Mouse (Mus musculus) heart, embryonic 16.5 days (tissue): Measurements from ENCODE around the gene Inpp4b. TPM values are rescaled to one million over a fixed set of nuclear protein-coding genes. Genes with fewer than 3 reads are reported as not detected.
A peak's percentile ranks its signal among the peaks of the same experiment; 100 is the strongest.
"Not testable (repeated sequence)": the region's sequence is repeated elsewhere in the genome, so short reads cannot be mapped to it uniquely, and the experiment has no call there.

Source experiments
- ATAC-seq: fragments of 200-750 bp; cut with Nextera tagmentation; replicated peaks from 2 replicates; pipeline ENCODE4 v1.8.0; 2017; ENCODE audit warnings: moderate number of reproducible peaks; ENCODE audit not compliant: insufficient read depth, low FRiP score; ENCODE audit errors: extremely low read depth
- H3K27ac ChIP-seq: fragments of 300-500 bp; sonication (generic); 2 replicates; pipeline ENCODE4 v1.5.1; 2014; ENCODE audit warnings: mild to moderate bottlenecking, low read length, control low read depth, moderate library complexity
- H3K27me3 ChIP-seq: fragments of 300-500 bp; sonication (generic); 2 replicates; pipeline ENCODE4 v1.6.1; 2014; ENCODE audit warnings: low read length, mixed read lengths; ENCODE audit not compliant: control insufficient read depth, insufficient read depth
- H3K36me3 ChIP-seq: fragments of 300-500 bp; sonication (generic); 2 replicates; pipeline ENCODE4 v1.6.1; 2014; ENCODE audit not compliant: control insufficient read depth, insufficient read depth
- H3K4me1 ChIP-seq: fragments of 300-500 bp; sonication (generic); 2 replicates; pipeline ENCODE4 v1.6.1; 2014; ENCODE audit warnings: low read length, mixed read lengths; ENCODE audit not compliant: control insufficient read depth, insufficient read depth
- H3K4me2 ChIP-seq: fragments of 300-500 bp; sonication (generic); 2 replicates; pipeline ENCODE4 v1.6.1; 2014; ENCODE audit warnings: low read depth, mild to moderate bottlenecking, control low read depth, low read length
- H3K4me3 ChIP-seq: fragments of 300-500 bp; sonication (generic); 2 replicates; pipeline ENCODE4 v1.5.1; 2014; ENCODE audit warnings: mild to moderate bottlenecking, control low read depth, low read length
- H3K9ac ChIP-seq: fragments of 300-500 bp; sonication (generic); 2 replicates; pipeline ENCODE4 v1.6.1; 2014; ENCODE audit warnings: low read length, control low read depth
- H3K9me3 ChIP-seq: fragments of 300-500 bp; sonication (generic); replicated peaks from 2 replicates; pipeline ENCODE4 v1.6.1; 2016; ENCODE audit warnings: low read length; ENCODE audit not compliant: control insufficient read depth
- WGBS: fragments of 180-500 bp; shearing (Covaris S2); extraction: QIAGEN DNeasy Blood & Tissue Kit; methylation state at CpG from one replicate; pipeline ENCODE4 v1.1.7; 2014; 5-methylcytosine and 5-hydroxymethylcytosine counted together
- polyA plus RNA-seq: library from polyadenylated mRNA; unstranded; fragments of >200 nt; fragmentation: Nextera tagmentation; extraction: Ambion mirVana; gene quantifications from 2 replicates; pipeline ENCODE4 v1.2.1, GENCODE M21; 2015

The Inpp4b gene
- polyA plus RNA-seq, 1 experiment from 2014 or later: 12.2 TPM

- H3K27ac ChIP-seq: no peak overlapping the region
- H3K4me1 ChIP-seq: 0 out of 2 replicates have a peak, but pooled peaks cover 3% of the 10 kb centered on the region
- no peak overlapping the region for H3K4me2 ChIP-seq
- H3K36me3 ChIP-seq: no peaks in the 10 kb centered on the region
- no peak for ATAC-seq
- H3K9me3 ChIP-seq: no peaks in the 10 kb centered on the region
- no peaks in the 10 kb centered on the region for H3K27me3 ChIP-seq
- H3K9ac ChIP-seq: no peak overlapping the region
- no peak overlapping the region for H3K4me3 ChIP-seq
Observed at GRCm38 (mm10) chr8:81800792-81801191, 458.4 kb downstream of the Inpp4b start.

GRCm38 (mm10) chr8:81806797-81807196 is 464.4 kb downstream of the Inpp4b start:
- H3K27ac ChIP-seq: no peak overlapping the region
- H3K4me1 ChIP-seq: no peaks in the 10 kb centered on the region
- no peak overlapping the region for H3K4me3 ChIP-seq
- H3K27me3 ChIP-seq: no peaks in the 10 kb centered on the region
- H3K4me2 ChIP-seq: no peak overlapping the region
- H3K9ac ChIP-seq: no peak overlapping the region
- H3K36me3 ChIP-seq: no peaks in the 10 kb centered on the region
- peak; percentile 69 for ATAC-seq
- H3K9me3 ChIP-seq: no peaks in the 10 kb centered on the region

DNA sequence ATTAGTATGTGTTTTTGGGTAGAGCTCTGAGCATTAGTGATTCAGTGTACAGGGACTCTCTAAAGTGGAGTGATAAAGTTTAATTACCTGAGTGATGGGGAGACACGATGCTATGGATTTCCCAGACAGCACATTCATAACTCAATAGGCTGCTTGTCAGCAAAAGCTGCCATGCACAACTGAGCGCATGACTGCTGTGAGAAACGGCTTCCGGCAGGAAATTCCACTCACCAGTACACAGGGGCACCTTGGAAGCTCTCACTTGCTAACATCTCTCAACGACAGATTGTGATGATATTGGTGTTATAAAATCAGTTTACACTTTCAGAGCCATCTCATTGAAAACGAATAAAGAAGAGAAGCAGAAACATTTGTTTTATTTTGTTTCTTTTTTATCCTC is 465.2 kb downstream of the Inpp4b start:
- no peak for ATAC-seq
- 41% methylated on average over 6 of the region's 6 CpGs for WGBS

GRCm38 (mm10) chr8:81808406-81808805 is 466.1 kb downstream of the Inpp4b start:
- WGBS: 73% methylated on average over 1 of the region's 1 CpGs
- no peak for ATAC-seq
- Histone ChIP-seq H3K27ac (no peak overlapping the region), H3K27me3 (no peaks in the 10 kb centered on the region), H3K4me3 (no peak overlapping the region), H3K4me2 (no peak overlapping the region), H3K36me3 (no peaks in the 10 kb centered on the region), H3K4me1 (peaks cover 2% of the 10 kb centered on the region; the same call in 1 of the 2 replicates), H3K9me3 (no peaks in the 10 kb centered on the region), H3K9ac (no peak overlapping the region)

More for the DNA sequence above, 465.2 kb downstream of the Inpp4b start:
- no peaks in the 10 kb centered on the region for H3K9me3 ChIP-seq
- H3K4me1 ChIP-seq: peaks cover 2% of the 10 kb centered on the region; the same call in 1 of the 2 replicates
- no peak overlapping the region for H3K4me3 ChIP-seq
- no peaks in the 10 kb centered on the region for H3K27me3 ChIP-seq
- no peak overlapping the region for H3K9ac ChIP-seq
- no peaks in the 10 kb centered on the region for H3K36me3 ChIP-seq
- H3K4me2 ChIP-seq: no peak overlapping the region
- no peak overlapping the region for H3K27ac ChIP-seq

- not testable (repeated sequence) for H3K27ac ChIP-seq, H3K4me1 ChIP-seq, H3K27me3 ChIP-seq, H3K9me3 ChIP-seq, H3K4me3 ChIP-seq, H3K9ac ChIP-seq, H3K36me3 ChIP-seq, ATAC-seq, H3K4me2 ChIP-seq
Observed at GRCm38 (mm10) chr8:81809414-81809813, 467.1 kb downstream of the Inpp4b start.

DNA sequence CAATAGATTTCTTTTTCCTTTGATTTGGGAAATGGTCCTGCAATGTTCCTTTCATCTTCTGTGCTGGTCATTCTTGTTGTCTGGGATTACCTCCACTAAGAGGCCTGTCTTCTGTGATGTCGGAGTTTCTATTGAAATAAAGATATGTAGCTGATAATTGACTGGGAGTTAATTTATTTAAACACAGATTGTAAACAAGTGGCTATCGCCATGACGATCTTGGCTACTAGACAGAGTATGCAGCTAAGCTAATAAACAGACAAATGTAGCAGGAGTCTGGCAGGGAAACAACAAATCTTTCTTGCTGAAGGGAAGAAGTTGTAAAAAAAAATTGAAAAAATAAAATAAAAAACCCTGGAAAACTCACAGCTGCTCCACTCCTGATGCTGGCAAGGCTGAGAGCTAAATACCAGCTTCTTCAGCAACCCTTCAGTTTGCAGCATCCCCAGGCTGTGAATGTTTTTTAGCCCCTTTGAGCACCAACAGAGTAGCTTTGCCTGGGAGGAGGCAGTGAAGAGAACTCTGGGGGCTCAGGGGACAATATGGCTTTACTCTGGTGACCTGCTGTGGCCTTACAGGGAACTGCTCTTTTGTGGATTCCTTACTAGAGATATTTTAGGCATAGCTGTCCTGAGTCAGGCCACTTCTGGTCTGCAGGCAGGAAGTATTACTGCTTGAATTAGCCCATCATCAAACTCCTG is 469.8 kb downstream of the Inpp4b start:
- H3K9ac ChIP-seq: no peak overlapping the region
- 38% methylated on average over 3 of the region's 3 CpGs for WGBS
- H3K27me3 ChIP-seq: no peaks in the 10 kb centered on the region
- no peak overlapping the region for H3K4me3 ChIP-seq
- no peaks in the 10 kb centered on the region for H3K36me3 ChIP-seq
- H3K4me1 ChIP-seq: peaks cover 2% of the 10 kb centered on the region; the same call in 1 of the 2 replicates
- no peak overlapping the region for H3K4me2 ChIP-seq
- H3K9me3 ChIP-seq: no peaks in the 10 kb centered on the region
- no peak overlapping the region for H3K27ac ChIP-seq
- ATAC-seq: no peak

DNA sequence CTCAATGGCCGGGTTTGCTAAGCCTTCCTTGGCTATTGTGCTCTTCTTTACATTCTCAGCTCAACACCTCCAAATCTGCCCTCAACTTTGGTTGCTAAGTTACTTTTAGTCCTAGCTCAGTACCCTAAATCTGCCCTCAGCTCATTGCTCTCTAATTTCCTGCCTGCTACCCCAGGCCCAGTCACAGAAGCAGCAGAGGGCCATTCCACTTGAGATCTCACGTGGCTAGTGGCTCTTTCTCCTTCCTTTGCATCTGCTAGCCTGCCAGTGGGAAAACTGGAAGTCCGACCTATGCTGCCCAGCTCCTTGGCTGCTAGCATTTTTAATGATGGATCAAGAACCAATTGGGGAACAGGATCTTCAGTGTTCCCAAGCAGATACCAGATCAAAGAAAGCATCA is 472.4 kb downstream of the Inpp4b start:
- no peaks in the 10 kb centered on the region for H3K9me3 ChIP-seq
- H3K4me3 ChIP-seq: no peak overlapping the region
- H3K4me1 ChIP-seq: peaks cover 2% of the 10 kb centered on the region; the same call in 1 of the 2 replicates
- H3K27me3 ChIP-seq: no peaks in the 10 kb centered on the region
- ATAC-seq: no peak
- H3K9ac ChIP-seq: no peak overlapping the region
- H3K4me2 ChIP-seq: no peak overlapping the region
- WGBS: 56% methylated on average over 3 of the region's 3 CpGs
- no peaks in the 10 kb centered on the region for H3K36me3 ChIP-seq
- H3K27ac ChIP-seq: no peak overlapping the region

DNA sequence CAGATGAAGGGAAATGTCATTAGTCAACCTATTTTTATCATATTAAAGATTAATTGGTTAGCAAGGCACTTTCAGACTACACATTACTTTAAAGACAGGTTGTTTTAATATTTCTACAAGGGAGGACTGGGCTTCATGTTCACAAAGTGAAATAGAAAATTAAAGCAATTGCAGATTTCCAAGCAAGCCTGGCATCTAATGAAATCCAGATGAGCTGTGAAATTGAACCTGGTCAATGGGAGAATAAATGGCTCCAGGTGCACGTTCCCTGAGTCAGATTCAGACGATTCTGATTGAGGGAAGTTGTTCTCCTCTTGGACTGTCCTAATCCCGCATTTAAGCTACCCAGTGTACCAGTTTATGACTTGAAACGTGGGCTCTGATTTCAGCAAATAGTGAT is 473.2 kb downstream of the Inpp4b start:
- 62% methylated on average over 4 of the region's 4 CpGs for WGBS
- Histone ChIP-seq H3K4me2 (no peak overlapping the region), H3K36me3 (no peaks in the 10 kb centered on the region), H3K4me1 (peaks cover 2% of the 10 kb centered on the region; the same call in 1 of the 2 replicates), H3K4me3 (no peak overlapping the region), H3K9me3 (no peaks in the 10 kb centered on the region), H3K27ac (no peak overlapping the region), H3K9ac (no peak overlapping the region), H3K27me3 (no peaks in the 10 kb centered on the region)
- ATAC-seq: no peak

DNA sequence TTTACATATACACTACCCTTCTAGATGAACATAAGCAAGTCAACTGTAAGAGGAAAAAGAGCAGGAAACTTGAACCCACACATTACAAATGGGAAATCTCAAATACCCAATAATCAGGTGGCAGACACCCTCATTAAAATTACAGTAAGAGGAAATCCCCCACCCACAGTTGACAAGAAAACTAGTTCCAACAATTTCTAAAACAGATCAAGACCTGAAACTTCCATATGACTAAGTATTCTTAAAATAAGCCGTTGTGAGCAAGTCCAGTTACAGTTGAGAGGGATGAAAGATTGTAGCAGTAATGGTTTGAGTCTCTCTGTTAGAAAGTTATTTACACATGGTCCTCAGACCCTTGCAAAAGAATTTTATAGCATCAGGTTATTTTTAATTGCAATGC is 480.8 kb downstream of the Inpp4b start:
- WGBS: 72% methylated on average over 1 of the region's 1 CpGs
- ATAC-seq: no peak
- no peak overlapping the region for H3K27ac ChIP-seq
- H3K4me3 ChIP-seq: no peak overlapping the region
- H3K4me2 ChIP-seq: no peak overlapping the region
- H3K4me1 ChIP-seq: no peaks in the 10 kb centered on the region; the same call in 1 of the 2 replicates
- H3K27me3 ChIP-seq: no peaks in the 10 kb centered on the region
- no peaks in the 10 kb centered on the region for H3K36me3 ChIP-seq
- no peaks in the 10 kb centered on the region for H3K9me3 ChIP-seq
- no peak overlapping the region for H3K9ac ChIP-seq
